Mouse (Mus musculus) lung, postnatal 0 days (tissue): ENCODE data around the gene Ctla4.

Experiments
- CTCF ChIP-seq: IDR thresholded peaks from 2 replicates; pipeline ENCODE4 v1.5.1; 2016; ENCODE audit warnings: antibody characterized with exemption, mild to moderate bottlenecking
- EP300 ChIP-seq: IDR thresholded peaks from 2 replicates; pipeline ENCODE4 v1.6.1; 2016; ENCODE audit warnings: antibody characterized with exemption, mild to moderate bottlenecking, control low read depth

GRCm38 (mm10) chr1:60880116-60880867, 6.5 kb upstream of the Ctla4 start:
- TF ChIP-seq EP300 = no peak
- TF ChIP-seq CTCF = no peak
